Mouse (Mus musculus): Measurements from ENCODE around the gene Fa2h.

DNA sequence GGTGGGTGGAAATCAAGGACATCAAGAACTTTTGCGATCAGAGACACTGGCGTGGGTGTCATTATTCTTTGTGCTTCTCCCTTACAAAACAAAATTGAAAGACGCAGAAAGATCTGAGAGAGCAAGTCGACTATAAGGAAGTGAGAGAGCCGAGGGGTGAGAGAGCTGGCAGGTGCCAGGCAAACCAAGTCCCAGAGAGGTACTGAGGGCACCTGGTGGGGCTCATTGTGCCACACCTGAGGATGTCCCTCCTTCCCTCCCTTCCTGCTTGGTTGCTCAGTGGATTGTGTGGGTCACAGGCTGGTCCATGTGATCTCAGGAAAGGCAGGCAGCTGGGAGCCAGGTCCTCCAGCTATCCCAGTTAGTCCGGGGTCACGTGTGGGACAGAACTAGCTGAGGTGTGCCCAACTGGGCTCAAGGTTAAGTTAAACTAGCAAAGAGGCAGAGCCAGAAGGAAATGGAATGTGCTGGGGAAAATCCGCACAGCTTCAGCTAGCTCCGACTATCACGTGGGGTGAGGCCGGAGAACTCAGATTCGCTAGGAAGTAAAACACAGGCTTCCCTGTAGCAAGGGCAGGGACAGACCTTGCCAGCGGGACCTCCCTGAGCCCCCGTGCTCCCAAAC, 26.9 kb downstream of the Fa2h start:
- no peak for TF ChIP-seq POLR2A (IDR thresholded peaks at IDR 0.05; ENCODE audit: borderline replicate concordance, low read depth, low read length)
- TF ChIP-seq CTCF (IDR thresholded peaks at IDR 0.05; ENCODE audit: low read depth, low read length), result no peak

Data from bone marrow macrophage, adult 2 months (primary cell).